Mouse (Mus musculus): ENCODE results near the gene Cbx4.

Gene Cbx4

GRCm38 (mm10) chr11:119059256-119059655 lies 26.8 kb downstream of the Cbx4 start:
- no peak for ATAC-seq (ENCODE audit: insufficient number of reproducible peaks, low FRiP score, low TSS enrichment)

- ATAC-seq (ENCODE audit: insufficient number of reproducible peaks, low FRiP score, low TSS enrichment) = no peak
Observed at GRCm38 (mm10) chr11:119058041-119058995, 27.7 kb downstream of the Cbx4 start.

DNA sequence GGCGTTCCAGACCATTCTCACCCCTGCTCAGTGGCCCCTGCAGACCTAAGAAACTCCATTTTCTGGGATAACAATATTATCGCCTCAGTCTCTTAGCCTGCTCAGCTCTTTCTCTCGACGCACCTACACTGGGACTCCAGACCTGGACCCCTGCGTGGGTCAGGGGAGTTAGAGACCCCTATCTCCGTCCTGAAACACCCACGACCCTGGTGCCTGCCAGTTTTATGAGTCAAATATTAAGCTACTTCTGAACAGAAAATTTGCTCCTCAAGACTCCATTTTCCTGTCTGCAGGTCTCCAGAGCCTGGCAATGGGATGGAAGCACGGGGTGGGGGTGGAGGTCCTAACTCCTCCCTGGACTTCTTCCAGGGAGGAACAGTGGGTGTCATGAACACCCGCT lies 28.7 kb downstream of the Cbx4 start:
- no peak for ATAC-seq (ENCODE audit: insufficient number of reproducible peaks, low FRiP score, low TSS enrichment)

- no peak for ATAC-seq (ENCODE audit: insufficient number of reproducible peaks, low FRiP score, low TSS enrichment)
Observed at GRCm38 (mm10) chr11:119056301-119057211, 29.5 kb downstream of the Cbx4 start.

DNA sequence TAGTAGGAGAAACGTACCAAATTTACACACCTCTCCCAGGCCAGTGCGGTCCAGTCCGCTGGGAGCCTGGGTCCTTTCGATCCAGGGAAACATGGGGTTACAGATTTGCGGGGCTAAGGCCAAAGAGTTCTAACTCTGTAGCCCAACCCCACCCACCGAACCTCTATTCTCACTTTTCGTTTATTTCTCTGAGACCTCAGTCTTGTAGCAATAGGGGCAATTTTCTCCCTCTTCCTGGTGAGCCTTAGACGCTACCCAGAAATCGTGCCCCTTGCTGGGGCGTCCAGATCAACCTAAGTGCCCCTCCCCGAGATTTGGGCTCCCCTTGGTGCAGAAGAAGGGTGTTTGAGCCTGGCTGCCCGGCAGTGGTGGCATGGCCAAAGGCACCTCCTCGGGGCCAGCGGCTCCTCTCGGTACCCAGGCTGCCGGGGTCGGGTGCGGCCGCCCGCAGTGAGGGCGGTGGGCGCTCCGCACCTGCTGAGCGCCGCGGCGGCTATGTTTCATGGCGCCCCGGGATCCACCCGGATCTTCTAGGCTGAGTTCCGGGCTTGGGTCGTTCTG lies 30.4 kb downstream of the Cbx4 start:
- no peak for ATAC-seq (ENCODE audit: insufficient number of reproducible peaks, low FRiP score, low TSS enrichment)

DNA sequence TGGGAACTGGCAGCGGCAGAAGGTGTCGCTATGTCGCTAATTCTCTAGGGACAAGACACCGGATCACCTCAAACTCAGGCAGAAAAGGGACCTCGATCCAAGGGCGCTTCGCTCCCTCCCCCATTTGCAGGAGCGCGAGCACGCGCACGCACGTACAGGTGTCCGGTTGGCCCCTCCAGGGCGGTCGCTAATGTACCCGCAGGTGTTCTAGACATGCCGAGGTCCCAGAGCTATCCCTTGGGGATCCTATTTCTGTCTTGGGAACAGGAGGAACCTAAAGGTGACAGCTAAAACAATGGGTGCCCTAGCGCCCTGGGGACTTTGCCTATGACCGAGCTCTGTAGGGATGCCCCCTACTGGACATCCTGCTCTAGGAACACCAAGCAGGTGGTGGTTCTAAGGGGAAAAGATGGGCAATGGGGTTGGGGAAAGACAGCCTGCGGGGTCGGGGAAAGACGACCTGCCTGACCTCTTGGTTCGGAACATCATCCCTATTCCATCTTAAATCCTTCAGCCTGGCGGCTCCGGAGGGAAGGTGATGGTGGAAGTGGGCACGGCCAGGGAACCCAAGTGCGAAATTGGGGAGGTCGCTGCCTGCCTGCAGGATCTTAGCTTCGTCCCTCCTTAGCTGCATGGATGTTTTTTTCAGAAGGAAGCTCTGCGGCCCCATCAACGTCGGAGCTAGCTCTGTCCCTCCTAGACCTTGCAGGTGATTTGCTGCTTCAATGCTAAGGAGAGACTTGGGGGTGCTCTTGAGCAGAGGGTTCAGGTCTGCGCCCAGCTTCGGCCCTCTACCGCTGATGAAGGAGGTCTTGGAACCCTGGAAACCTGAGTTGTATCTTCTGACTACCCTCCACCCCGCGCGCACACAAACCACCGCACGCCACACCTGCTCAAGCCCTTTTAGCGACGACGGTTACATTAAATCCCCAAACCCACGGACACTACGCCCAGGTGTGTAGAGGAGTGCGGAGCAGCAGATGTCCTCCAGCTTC lies 31.4 kb downstream of the Cbx4 start:
- ATAC-seq (ENCODE audit: insufficient number of reproducible peaks, low FRiP score, low TSS enrichment) = no peak

GRCm38 (mm10) chr11:119053738-119054350 lies 32.2 kb downstream of the Cbx4 start:
- no peak for ATAC-seq (ENCODE audit: insufficient number of reproducible peaks, low FRiP score, low TSS enrichment)

GRCm38 (mm10) chr11:119053257-119053670 lies 32.8 kb downstream of the Cbx4 start:
- ATAC-seq (ENCODE audit: insufficient number of reproducible peaks, low FRiP score, low TSS enrichment) = no peak

DNA sequence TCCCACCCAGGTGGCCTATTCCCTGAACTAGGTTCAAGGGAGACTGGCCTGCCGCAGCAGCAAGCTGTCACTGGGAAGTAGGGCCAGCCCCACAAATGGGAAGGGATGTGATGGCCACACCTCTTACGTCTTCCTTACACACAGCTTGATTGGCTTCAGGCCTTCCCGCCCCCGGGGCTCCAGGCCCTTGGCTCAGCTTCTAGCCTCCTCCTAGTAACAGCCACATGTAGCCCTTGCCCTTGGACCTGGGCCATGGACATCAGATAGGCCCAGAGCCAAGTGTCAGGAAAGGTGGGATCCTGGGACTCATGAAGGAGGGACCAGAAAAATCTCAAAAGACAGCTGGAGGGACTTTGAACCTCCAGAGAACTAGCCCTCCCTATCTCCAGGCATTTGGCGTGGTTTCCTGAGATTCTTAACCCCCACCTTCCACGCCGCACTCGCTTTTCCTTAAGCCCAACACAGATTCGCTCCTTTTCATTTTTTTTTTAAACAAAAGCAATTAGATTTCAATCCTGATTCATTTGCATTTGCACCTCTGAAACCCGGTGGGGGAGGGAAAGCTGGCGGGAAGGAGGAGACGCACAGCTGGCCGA lies 33.3 kb downstream of the Cbx4 start:
- no peak for ATAC-seq (ENCODE audit: insufficient number of reproducible peaks, low FRiP score, low TSS enrichment)

GRCm38 (mm10) chr11:119051927-119052660 lies 33.9 kb downstream of the Cbx4 start:
- no peak for ATAC-seq (ENCODE audit: insufficient number of reproducible peaks, low FRiP score, low TSS enrichment)

- no peak for ATAC-seq (ENCODE audit: insufficient number of reproducible peaks, low FRiP score, low TSS enrichment)
Observed at GRCm38 (mm10) chr11:119051426-119051825, 34.6 kb downstream of the Cbx4 start.

DNA sequence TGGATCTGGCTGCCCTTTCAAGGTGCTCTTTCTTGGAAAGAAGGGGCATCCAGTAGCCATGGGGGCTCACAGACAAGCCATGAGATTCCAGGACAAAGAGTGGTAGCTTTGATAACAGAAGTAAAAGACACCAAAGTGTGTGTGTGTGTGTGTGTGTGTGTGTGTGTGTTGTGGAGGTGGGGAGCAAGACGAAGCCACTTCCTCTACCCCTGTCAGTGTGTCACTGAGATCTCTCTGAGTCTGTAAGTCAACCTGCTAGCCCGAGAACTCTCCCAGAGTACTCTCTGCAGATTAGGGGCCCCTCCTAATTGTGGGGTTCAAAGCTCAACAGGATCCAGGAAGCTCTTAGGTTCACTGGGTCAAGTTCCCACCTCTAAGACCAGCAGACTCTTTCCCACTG lies 35.7 kb downstream of the Cbx4 start:
- no peak for ATAC-seq (ENCODE audit: insufficient number of reproducible peaks, low FRiP score, low TSS enrichment)

DNA sequence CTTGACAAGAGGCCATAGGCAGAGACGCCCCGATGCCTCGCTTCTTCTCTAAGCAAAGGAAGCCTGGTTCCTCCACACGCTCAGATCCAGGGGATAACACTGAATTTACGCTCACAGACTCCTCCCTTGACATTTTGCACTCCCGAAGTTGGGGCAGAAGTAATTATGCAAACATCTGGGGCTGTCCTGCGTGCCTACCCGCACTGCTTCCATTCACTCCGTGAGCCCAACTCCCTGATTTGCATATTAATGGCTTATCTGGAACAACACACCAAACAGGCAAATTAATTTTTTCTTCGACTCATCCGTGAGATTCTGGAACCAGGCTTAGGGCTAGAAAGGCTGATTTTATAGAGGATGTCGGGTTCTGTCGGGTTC lies 37.9 kb downstream of the Cbx4 start:
- ATAC-seq (ENCODE audit: insufficient number of reproducible peaks, low FRiP score, low TSS enrichment) = no peak

DNA sequence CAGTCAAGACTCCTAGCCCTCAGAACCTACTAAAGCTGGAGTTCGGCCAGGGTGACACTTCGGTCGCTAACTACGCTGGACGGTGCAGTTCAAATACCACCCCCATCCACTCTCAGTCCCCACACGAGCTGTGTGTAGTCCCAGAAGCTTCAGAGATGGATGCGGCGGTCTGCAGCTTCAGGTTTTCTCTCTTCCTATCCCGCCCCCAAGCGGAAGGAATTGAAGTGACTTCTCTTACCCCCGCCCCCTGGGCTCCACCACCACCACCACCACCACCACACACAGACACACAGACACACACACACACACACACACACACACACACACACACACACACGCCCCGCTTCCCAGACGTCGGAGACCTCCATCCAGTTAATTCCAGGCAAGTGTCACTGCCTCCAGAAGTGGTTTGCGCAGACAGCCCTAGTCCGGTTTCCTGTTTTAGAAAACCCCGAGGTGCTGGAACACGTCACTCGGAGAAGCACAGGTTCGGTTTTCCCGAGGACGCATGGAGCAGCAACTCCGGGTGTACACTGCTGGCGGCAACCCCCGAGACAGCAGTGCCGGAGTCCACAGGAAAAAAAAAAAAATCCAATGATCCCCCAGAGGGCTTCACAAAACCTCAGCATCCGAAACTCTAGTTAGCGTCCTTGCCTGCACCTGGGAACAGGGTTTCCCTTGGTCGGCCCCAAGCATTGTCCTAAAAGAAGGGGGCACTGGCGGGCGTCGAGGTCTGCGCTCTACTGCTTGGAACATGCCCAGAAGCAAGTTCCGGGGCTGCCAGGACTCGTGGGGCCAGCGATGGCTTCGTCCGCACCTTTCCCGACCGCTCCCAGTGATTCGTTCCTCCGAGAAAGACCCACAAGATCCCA lies 38.5 kb downstream of the Cbx4 start:
- no peak for ATAC-seq (ENCODE audit: insufficient number of reproducible peaks, low FRiP score, low TSS enrichment)

DNA sequence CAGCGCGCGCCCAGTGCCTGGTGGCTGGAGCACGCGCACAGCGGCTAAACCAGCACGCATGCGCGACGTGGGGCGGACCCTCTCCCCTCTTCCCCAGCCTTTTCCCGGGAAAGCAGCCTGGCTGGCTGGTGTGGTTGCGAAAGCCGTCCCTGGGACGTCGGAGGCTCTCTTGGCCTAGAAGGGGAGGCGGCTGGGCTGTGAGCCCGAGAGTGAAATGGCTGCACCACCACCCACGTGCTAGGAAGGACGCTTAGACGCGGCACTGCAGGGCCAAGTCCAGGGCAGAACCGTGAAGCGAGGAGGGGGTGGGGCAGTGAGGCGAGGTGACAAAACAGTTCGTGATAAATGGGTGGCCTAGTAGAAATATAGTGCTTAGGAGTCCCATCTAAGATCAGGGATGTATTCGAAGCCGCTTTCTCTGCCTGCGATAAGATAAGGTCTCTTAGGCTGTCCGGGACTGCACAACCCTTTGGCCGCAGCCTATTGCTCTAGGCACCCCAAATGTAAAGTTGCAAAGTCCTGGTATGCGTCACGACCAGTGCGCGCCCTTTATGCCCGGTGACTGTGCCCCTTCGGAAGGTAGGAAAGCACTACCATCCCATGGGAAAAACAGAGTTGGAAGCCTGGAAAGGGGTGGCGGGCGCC lies 39.3 kb downstream of the Cbx4 start:
- no peak for ATAC-seq (ENCODE audit: insufficient number of reproducible peaks, low FRiP score, low TSS enrichment)

GRCm38 (mm10) chr11:119044551-119045337 lies 41.3 kb downstream of the Cbx4 start:
- ATAC-seq (ENCODE audit: insufficient number of reproducible peaks, low FRiP score, low TSS enrichment) = no peak

All from cerebellum, adult (tissue).